Mouse (Mus musculus) intestine, postnatal 0 days (tissue): Measurements from ENCODE around the gene Pan2. TPM values are rescaled to one million over a fixed set of nuclear protein-coding genes. Genes with fewer than 3 reads are reported as not detected.
A peak's percentile ranks its signal among the peaks of the same experiment; 100 is the strongest.

Experiments used
- ATAC-seq: fragments of 200-750 bp; cut with Nextera tagmentation; 2 replicates; pipeline ENCODE4 v1.8.0; 2017; ENCODE audit warnings: mild to moderate bottlenecking, moderate TSS enrichment, moderate library complexity
- H3K27ac ChIP-seq: fragments of 300-500 bp; sonication (generic); 2 replicates; pipeline ENCODE4 v1.5.1; 2014; ENCODE audit warnings: mild to moderate bottlenecking, low read depth, low read length, moderate library complexity
- H3K27me3 ChIP-seq: fragments of 300-500 bp; sonication (generic); replicated peaks from 2 replicates; pipeline ENCODE4 v1.6.1; 2014; ENCODE audit warnings: low read length, mixed read lengths; ENCODE audit not compliant: control insufficient read depth, insufficient read depth
- H3K36me3 ChIP-seq: fragments of 300-500 bp; sonication (generic); 2 replicates; pipeline ENCODE4 v1.6.1; 2014; ENCODE audit warnings: mild to moderate bottlenecking, moderate library complexity; ENCODE audit not compliant: control insufficient read depth, insufficient read depth
- H3K4me1 ChIP-seq: fragments of 300-500 bp; sonication (generic); replicated peaks from 2 replicates; pipeline ENCODE4 v1.6.1; 2014; ENCODE audit warnings: antibody characterized with exemption, low read length, mixed read lengths; ENCODE audit not compliant: control insufficient read depth, insufficient read depth
- H3K4me2 ChIP-seq: fragments of 300-500 bp; sonication (generic); replicated peaks from 2 replicates; pipeline ENCODE4 v1.6.1; 2014; ENCODE audit warnings: low read depth, mild to moderate bottlenecking, moderate library complexity
- H3K4me3 ChIP-seq: fragments of 300-500 bp; sonication (generic); 2 replicates; pipeline ENCODE4 v1.5.1; 2014; ENCODE audit warnings: low read depth, low read length
- H3K9ac ChIP-seq: fragments of 300-500 bp; sonication (generic); 2 replicates; pipeline ENCODE4 v1.6.1; 2014; ENCODE audit warnings: mild to moderate bottlenecking, low read depth, low read length
- H3K9me3 ChIP-seq: fragments of 300-500 bp; sonication (generic); 2 replicates; pipeline ENCODE4 v1.6.1; 2016; ENCODE audit warnings: mixed run types; ENCODE audit not compliant: control insufficient read depth
- CTCF ChIP-seq: sonication (generic); IDR thresholded peaks from 2 replicates; pipeline ENCODE4 v1.5.1; 2016; ENCODE audit warnings: low read depth, mild to moderate bottlenecking, control low read depth, antibody characterized with exemption, moderate library complexity
- WGBS: fragments of 180-500 bp; shearing (Covaris S2); extraction: QIAGEN DNeasy Blood & Tissue Kit; methylation state at CpG from one replicate; pipeline ENCODE4 v1.1.7; 2014; 5-methylcytosine and 5-hydroxymethylcytosine counted together
- polyA plus RNA-seq: library from polyadenylated mRNA; unstranded; fragments of >200 nt; fragmentation: Nextera tagmentation; extraction: Ambion mirVana; gene quantifications from 2 replicates; pipeline ENCODE4 v1.2.1, GENCODE M21; 2015

Gene Pan2
- polyA plus RNA-seq, 1 experiment from 2014 or later = 11.5 TPM

- no peaks in the 10 kb centered on the region for H3K27me3 ChIP-seq
- peak; percentile 52 for TF ChIP-seq CTCF
- no peaks in the 10 kb centered on the region for H3K9me3 ChIP-seq
- no peaks in the 10 kb centered on the region; the same call in 1 of the 2 replicates for H3K36me3 ChIP-seq
- 63% methylated on average over 2 of the region's 2 CpGs for WGBS
- H3K4me3 ChIP-seq = no peak overlapping the region
- H3K4me1 ChIP-seq = peaks cover 3% of the 10 kb centered on the region; the same call in 1 of the 2 replicates
- ATAC-seq = no peak
- H3K4me2 ChIP-seq = no peak overlapping the region
- H3K27ac ChIP-seq = no peak overlapping the region
- no peak overlapping the region for H3K9ac ChIP-seq
Measured at GRCm38 (mm10) chr10:128340257-128340656, 37.1 kb downstream of the Pan2 start.

GRCm38 (mm10) chr10:128343436-128343835 lies 40.3 kb downstream of the Pan2 start:
- Histone ChIP-seq H3K27ac (no peak overlapping the region), H3K9me3 (no peaks in the 10 kb centered on the region), H3K4me1 (peaks cover 5% of the 10 kb centered on the region; the same call in 1 of the 2 replicates), H3K9ac (no peak overlapping the region), H3K36me3 (no peaks in the 10 kb centered on the region; the same call in 1 of the 2 replicates), H3K4me2 (no peak overlapping the region), H3K4me3 (no peak overlapping the region), H3K27me3 (no peaks in the 10 kb centered on the region)
- 76% methylated on average over 1 of the region's 1 CpGs for WGBS
- TF ChIP-seq CTCF = no peak
- ATAC-seq = no peak

- ATAC-seq = peak; percentile 80
- Histone ChIP-seq H3K9ac (0 out of 2 replicates have a peak overlapping the region, but pooled peaks have one; percentile 13), H3K4me3 (peak overlapping the region; percentile 11; the same call in 1 of the 2 replicates), H3K4me2 (peak overlapping the region; percentile 51), H3K4me1 (peaks cover 2% of the 10 kb centered on the region; the same call in 1 of the 2 replicates), H3K27me3 (no peaks in the 10 kb centered on the region), H3K36me3 (peaks cover 5% of the 10 kb centered on the region), H3K27ac (peak overlapping the region; percentile 79), H3K9me3 (no peaks in the 10 kb centered on the region)
- no peak for TF ChIP-seq CTCF
- WGBS = 14% methylated on average over 7 of the region's 7 CpGs
Measured at GRCm38 (mm10) chr10:128344568-128345275, 41.6 kb downstream of the Pan2 start.

- 83% methylated on average over 8 of the region's 8 CpGs for WGBS
- no peak overlapping the region for H3K4me3 ChIP-seq
- H3K36me3 ChIP-seq = peaks cover 32% of the 10 kb centered on the region
- no peaks in the 10 kb centered on the region for H3K27me3 ChIP-seq
- H3K4me1 ChIP-seq = peaks cover 2% of the 10 kb centered on the region; the same call in 1 of the 2 replicates
- no peak overlapping the region for H3K27ac ChIP-seq
- no peak overlapping the region for H3K4me2 ChIP-seq
- H3K9me3 ChIP-seq = no peaks in the 10 kb centered on the region
- TF ChIP-seq CTCF = no peak
- H3K9ac ChIP-seq = no peak overlapping the region
- no peak for ATAC-seq
Measured at GRCm38 (mm10) chr10:128347541-128347940, 44.4 kb downstream of the Pan2 start.

- Histone ChIP-seq H3K36me3 (peaks cover 72% of the 10 kb centered on the region), H3K27me3 (no peaks in the 10 kb centered on the region), H3K27ac (no peak overlapping the region), H3K4me1 (no peaks in the 10 kb centered on the region), H3K4me3 (no peak overlapping the region), H3K9me3 (no peaks in the 10 kb centered on the region), H3K9ac (no peak overlapping the region), H3K4me2 (no peak overlapping the region)
- peak; percentile 78 for TF ChIP-seq CTCF
- 41% methylated on average over 2 of the region's 2 CpGs for WGBS
- no peak for ATAC-seq
Measured at GRCm38 (mm10) chr10:128358796-128359195, 55.7 kb downstream of the Pan2 start.

GRCm38 (mm10) chr10:128359226-128359625 lies 56.1 kb downstream of the Pan2 start:
- WGBS = 87% methylated on average over 6 of the region's 6 CpGs
- no peak for TF ChIP-seq CTCF
- no peak overlapping the region for H3K9ac ChIP-seq
- H3K27ac ChIP-seq = no peak overlapping the region
- H3K4me3 ChIP-seq = no peak overlapping the region
- H3K4me1 ChIP-seq = no peaks in the 10 kb centered on the region
- no peak for ATAC-seq
- H3K4me2 ChIP-seq = no peak overlapping the region
- H3K27me3 ChIP-seq = no peaks in the 10 kb centered on the region
- peaks cover 67% of the 10 kb centered on the region for H3K36me3 ChIP-seq
- no peaks in the 10 kb centered on the region for H3K9me3 ChIP-seq
